Mouse (Mus musculus): ENCODE measurements around the gene Dnah17. TPM values are rescaled to one million over a fixed set of nuclear protein-coding genes. Genes with fewer than 3 reads are reported as not detected.
A peak's percentile ranks its signal among the peaks of the same experiment; 100 is the strongest.

Dnah17 gene
- total RNA-seq, 2 experiments from 2014 or later = 0.03 TPM; not detected in 1

DNA sequence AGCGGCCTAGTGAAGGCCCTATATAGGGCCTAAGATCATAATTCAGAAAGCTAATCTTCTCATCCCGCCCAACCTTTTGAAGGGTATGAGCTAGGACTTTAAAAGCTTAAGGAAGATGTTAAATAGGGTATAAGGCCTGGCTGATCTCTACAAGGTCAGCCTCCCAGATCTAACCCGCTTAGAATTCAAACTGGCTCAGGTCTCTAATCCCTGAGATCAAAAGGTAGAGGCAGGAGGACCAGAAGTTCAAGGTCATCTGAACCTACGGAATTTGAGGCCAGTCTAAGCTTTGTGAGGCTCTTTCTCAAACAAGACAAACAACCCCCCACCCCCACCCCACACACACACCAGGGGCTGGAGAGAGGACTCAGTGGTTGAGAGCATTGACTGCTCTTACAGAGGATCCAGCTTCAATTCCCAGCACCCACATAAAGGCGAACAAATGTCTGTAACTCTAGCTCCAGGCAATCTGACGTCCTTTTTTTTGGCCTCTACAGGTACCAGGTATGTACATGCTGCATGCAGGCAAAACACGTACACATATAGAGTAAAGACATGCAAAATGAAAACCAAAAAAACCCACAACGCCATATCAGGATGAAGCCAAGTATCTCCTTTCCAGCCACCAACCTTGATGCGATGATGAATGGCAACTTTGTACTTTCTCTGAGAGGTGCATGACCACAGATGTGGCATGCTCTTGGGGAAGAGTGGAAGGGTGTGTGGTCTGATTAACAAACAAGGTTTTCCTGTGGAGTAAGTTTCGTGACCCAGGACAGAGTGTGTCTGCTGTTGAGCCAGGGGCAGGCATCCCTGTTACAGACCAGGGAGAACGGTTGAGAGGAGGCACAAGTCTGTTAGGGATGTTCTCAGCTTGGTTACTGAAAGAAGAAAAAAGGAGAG is 157.5 kb downstream of the Dnah17 start:
- no peak for DNase-seq

Small RNAs within 50 kb of the gene (microRNA-seq; reads per million reads assigned to microRNA genes)
- gene Mir6933 = 3.0 reads per million, percentile 6 among the genes with 10 or more reads in this experiment

Other genes with a start within 250 kb of the Dnah17 start
- gene Socs3, start 160.6 kb downstream of the Dnah17 start, total RNA-seq (2021) = 10 to 100 TPM in 1 of 2 experiments, 1 to 10 TPM in 1; 6.6 to 17.5 TPM
- 10 to 100 TPM; 54.7 to 58.7 TPM for gene Pgs1, start 144.3 kb downstream of the Dnah17 start, total RNA-seq (2021)
- gene Cyth1, start 118.0 kb upstream of the Dnah17 start, total RNA-seq (2021) = 10 to 100 TPM; 28.6 to 35.8 TPM
- gene Usp36, start 159.6 kb upstream of the Dnah17 start, total RNA-seq (2021) = 10 to 100 TPM; 20.8 to 31.3 TPM
- 1 to 10 TPM in 1 of 2 experiments, under 1 TPM in 1; 0.46 to 1.1 TPM for gene Cep295nl, start 211.9 kb upstream of the Dnah17 start, total RNA-seq (2021)
- 100 to 1,000 TPM in 1 of 2 experiments, 10 to 100 TPM in 1; 84.0 to 156 TPM for gene Timp2, start 225.1 kb upstream of the Dnah17 start, total RNA-seq (2021)

All from adrenal gland, postnatal 36 days (tissue).